Mouse (Mus musculus) olfactory bulb, adult 2 months (tissue): Measurements from ENCODE around the gene Nf1.

Experiments
- CTCF ChIP-seq: fragments of 200-500 bp; IDR thresholded peaks from 2 replicates; pipeline ENCODE4 v1.5.1; 2012; ENCODE audit warnings: low read depth, mild to moderate bottlenecking, low read length, moderate library complexity; ENCODE audit not compliant: insufficient read depth
- POLR2A ChIP-seq: fragments of 200-500 bp; IDR thresholded peaks from 2 replicates; pipeline ENCODE4 v1.6.1; 2012; ENCODE audit warnings: mild to moderate bottlenecking, low read depth, low read length, moderate library complexity; ENCODE audit not compliant: insufficient read depth

DNA sequence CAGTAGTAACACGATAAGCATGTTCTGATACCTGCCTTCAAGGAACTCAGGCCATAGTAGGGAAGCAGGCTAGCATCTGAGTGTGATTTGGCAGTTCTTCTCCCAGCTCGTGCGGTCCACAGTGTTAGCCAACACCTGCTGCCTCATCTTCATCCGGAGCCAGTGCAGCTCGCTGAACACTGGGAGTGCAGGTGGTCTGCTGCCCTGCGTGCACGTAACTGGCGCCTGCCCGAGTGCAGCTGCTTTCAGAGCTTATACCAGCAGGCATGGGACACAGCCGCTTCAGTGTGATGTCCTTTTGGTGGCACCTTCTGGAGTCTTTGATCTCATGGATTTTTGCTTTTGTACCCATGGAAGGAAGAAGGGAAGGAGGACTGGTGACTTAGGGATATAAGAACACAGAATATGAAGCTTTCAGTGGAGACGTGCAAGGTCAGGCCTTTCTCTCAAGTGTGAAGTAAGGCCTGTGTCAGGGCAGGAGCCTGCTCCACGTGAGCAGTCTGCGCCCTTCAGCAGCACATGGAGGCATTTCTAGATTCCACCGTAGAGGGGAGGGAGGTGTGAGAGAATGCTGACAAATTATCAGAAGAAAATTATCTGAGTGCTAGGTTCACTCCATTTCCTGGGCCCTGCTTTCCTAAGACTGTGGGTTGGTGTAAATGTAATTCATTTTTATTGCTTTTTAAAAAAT, 236.0 kb downstream of the Nf1 start:
- TF ChIP-seq CTCF (no peak), POLR2A (no peak)
